Mouse (Mus musculus): ENCODE measurements around the gene Il20rb. TPM values are rescaled to one million over a fixed set of nuclear protein-coding genes. Genes with fewer than 3 reads are reported as not detected.

The Il20rb gene
- polyA plus RNA-seq (2014; fragmentation: Nextera tagmentation; extraction: Ambion mirVana), result 0.77 and 0.94 TPM in 2 replicates

DNA sequence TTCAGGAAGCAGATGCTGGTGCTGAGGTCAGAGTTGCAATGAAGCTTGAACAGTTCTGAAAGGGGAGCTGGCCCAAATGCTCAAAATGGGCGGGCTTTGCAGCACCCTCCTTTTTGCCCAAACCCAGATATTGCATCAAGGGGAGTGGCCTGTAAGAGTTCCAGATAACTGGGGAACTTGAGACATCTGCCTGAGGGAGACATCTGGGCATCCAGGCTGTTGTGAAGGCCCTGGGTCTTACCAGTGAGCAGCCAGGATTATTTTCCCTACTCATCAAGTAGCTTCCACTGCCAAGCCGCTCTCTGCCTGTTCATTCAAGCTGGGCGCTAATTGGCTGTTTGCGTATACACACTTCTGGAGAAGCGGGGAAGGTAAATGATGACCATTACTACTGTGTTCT, at the start of gene Il20rb:
Gene Il20rb, minus strand, starts transcription at position 358 of the 400 bp plus-strand sequence.
- Histone ChIP-seq H3K4me3 (ENCODE audit: low read depth, low read length) (no peak within 1 kb of the TSS), H3K36me3 (ENCODE audit: control insufficient read depth, insufficient read depth, low read length) (no peaks in the 10 kb centered on the region; the same call in 1 of the 2 replicates), H3K4me2 (replicated peaks; ENCODE audit: low read depth, low read length) (no peak within 1 kb of the TSS), H3K9ac (ENCODE audit: low read depth, low read length) (no peak within 1 kb of the TSS), H3K27me3 (ENCODE audit: control insufficient read depth, insufficient read depth, low read length) (no peaks in the 10 kb centered on the region), H3K9me3 (ENCODE audit: control insufficient read depth, low read length) (no peaks in the 10 kb centered on the region), H3K4me1 (replicated peaks; ENCODE audit: control insufficient read depth, insufficient read depth, low read length) (no peaks in the 10 kb centered on the region), H3K27ac (ENCODE audit: low read depth, low read length) (no peak within 1 kb of the TSS)
- DNase-seq (ENCODE audit: low spot score) (no peak), ATAC-seq (ENCODE audit: low FRiP score) (no peak)
- WGBS, result 88% methylated on average over 5 of the region's 5 CpGs

DNA sequence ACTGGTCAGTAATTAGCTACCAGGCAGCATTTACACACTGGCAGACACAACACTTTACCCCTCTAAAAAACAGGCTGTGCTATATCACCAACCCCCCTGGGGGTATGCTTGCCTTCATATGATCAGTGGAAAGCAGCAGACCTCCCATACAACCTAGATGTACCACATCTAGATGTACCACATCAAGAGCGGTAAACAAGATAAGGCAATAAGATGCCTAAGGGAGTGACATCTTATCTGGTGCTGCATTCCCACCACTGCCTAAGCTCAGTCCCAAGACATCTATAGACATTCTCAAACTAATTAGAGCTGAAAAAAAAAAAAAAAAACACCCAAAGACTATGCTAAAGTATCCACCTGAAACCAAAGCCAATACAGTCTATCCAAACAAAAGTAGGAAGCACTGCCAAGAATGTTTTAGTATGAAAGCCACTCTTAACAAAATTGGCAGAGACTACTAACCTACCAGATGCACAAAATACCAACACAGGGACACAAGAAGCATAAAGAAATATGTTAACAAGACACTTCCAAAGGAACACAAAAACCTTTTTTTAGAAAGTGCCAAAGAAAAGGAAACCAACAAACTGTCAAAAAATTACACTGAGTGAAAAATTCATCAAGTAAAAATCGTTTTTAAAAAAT, 49.2 kb upstream of the Il20rb start:
- DNase-seq (ENCODE audit: low spot score) (no peak), ATAC-seq (ENCODE audit: low FRiP score) (no peak)
- Histone ChIP-seq H3K9me3 (ENCODE audit: control insufficient read depth, low read length) (no peaks in the 10 kb centered on the region), H3K4me1 (replicated peaks; ENCODE audit: control insufficient read depth, insufficient read depth, low read length) (no peaks in the 10 kb centered on the region), H3K36me3 (ENCODE audit: control insufficient read depth, insufficient read depth, low read length) (no peaks in the 10 kb centered on the region), H3K9ac (ENCODE audit: low read depth, low read length) (no peak overlapping the region), H3K4me3 (ENCODE audit: low read depth, low read length) (no peak overlapping the region), H3K27ac (ENCODE audit: low read depth, low read length) (no peak overlapping the region), H3K27me3 (ENCODE audit: control insufficient read depth, insufficient read depth, low read length) (no peaks in the 10 kb centered on the region), H3K4me2 (replicated peaks; ENCODE audit: low read depth, low read length) (no peak overlapping the region)
- 93% methylated on average over 2 of the region's 2 CpGs for WGBS

DNA sequence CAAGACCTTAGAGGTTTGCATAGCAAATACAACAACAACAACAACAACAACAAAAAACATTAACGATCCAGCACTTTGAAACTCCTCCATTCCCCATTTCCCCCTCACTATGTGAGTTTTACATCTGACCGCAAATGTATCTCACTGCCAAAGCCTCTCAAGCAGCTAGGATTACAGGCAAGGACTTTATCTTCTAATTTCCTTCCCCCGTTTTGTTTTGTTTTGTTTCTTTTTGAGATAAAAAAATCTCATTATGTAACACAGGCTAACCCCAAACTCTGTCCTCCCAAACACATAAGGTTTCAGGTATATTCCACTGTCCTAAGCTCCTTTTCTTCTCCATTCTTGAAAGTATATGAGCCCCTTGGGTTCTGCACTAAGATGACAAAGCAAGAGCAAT, 48.1 kb upstream of the Il20rb start:
- WGBS, result 94% methylated on average over 3 of the region's 3 CpGs
- no peak overlapping the region for H3K4me3 ChIP-seq (ENCODE audit: low read depth, low read length)
- H3K9me3 ChIP-seq (ENCODE audit: control insufficient read depth, low read length), result no peaks in the 10 kb centered on the region
- H3K27ac ChIP-seq (ENCODE audit: low read depth, low read length), result no peak overlapping the region
- H3K36me3 ChIP-seq (ENCODE audit: control insufficient read depth, insufficient read depth, low read length), result no peaks in the 10 kb centered on the region
- H3K9ac ChIP-seq (ENCODE audit: low read depth, low read length), result no peak overlapping the region
- no peaks in the 10 kb centered on the region for H3K4me1 ChIP-seq (replicated peaks; ENCODE audit: control insufficient read depth, insufficient read depth, low read length)
- no peak for DNase-seq (ENCODE audit: low spot score)
- H3K4me2 ChIP-seq (replicated peaks; ENCODE audit: low read depth, low read length), result no peak overlapping the region
- no peaks in the 10 kb centered on the region for H3K27me3 ChIP-seq (ENCODE audit: control insufficient read depth, insufficient read depth, low read length)
- ATAC-seq (ENCODE audit: low FRiP score), result no peak

- H3K27ac ChIP-seq (ENCODE audit: low read depth, low read length), result no peak overlapping the region
- H3K9ac ChIP-seq (ENCODE audit: low read depth, low read length), result no peak overlapping the region
- ATAC-seq (ENCODE audit: low FRiP score) (no peak), DNase-seq (ENCODE audit: low spot score) (no peak)
- no peaks in the 10 kb centered on the region for H3K36me3 ChIP-seq (ENCODE audit: control insufficient read depth, insufficient read depth, low read length)
- no peaks in the 10 kb centered on the region for H3K27me3 ChIP-seq (ENCODE audit: control insufficient read depth, insufficient read depth, low read length)
- no peaks in the 10 kb centered on the region for H3K4me1 ChIP-seq (replicated peaks; ENCODE audit: control insufficient read depth, insufficient read depth, low read length)
- 88% methylated on average over 3 of the region's 3 CpGs for WGBS
- no peak overlapping the region for H3K4me2 ChIP-seq (replicated peaks; ENCODE audit: low read depth, low read length)
- no peak overlapping the region for H3K4me3 ChIP-seq (ENCODE audit: low read depth, low read length)
- H3K9me3 ChIP-seq (ENCODE audit: control insufficient read depth, low read length), result no peaks in the 10 kb centered on the region
Observed at GRCm38 (mm10) chr9:100532847-100533505, 46.4 kb upstream of the Il20rb start.

DNA sequence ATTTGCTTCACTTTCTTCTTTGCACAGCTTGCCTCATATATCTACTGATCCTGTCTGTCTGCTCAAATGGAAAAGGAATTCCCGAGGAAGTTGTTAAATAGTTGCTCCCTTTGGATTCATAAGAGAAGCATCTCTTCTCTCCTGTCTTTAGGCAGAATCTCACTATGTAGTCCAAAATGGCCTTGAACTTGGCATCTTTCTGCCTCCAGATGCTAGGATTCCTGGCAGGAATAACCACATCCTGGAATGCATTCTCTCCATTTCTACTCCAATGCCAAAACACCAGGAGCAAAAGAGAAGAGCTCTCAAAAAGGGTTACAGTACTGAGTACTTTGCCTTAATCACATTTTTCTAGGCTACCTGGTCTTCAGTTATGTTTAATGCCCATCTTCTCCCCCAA, 44.7 kb upstream of the Il20rb start:
- no peaks in the 10 kb centered on the region for H3K9me3 ChIP-seq (ENCODE audit: control insufficient read depth, low read length)
- H3K27ac ChIP-seq (ENCODE audit: low read depth, low read length), result no peak overlapping the region
- no peaks in the 10 kb centered on the region for H3K27me3 ChIP-seq (ENCODE audit: control insufficient read depth, insufficient read depth, low read length)
- no peak overlapping the region for H3K9ac ChIP-seq (ENCODE audit: low read depth, low read length)
- ATAC-seq (ENCODE audit: low FRiP score) (no peak), DNase-seq (ENCODE audit: low spot score) (no peak)
- WGBS, result 88% methylated on average over 1 of the region's 1 CpGs
- H3K4me1 ChIP-seq (replicated peaks; ENCODE audit: control insufficient read depth, insufficient read depth, low read length), result no peaks in the 10 kb centered on the region
- no peaks in the 10 kb centered on the region for H3K36me3 ChIP-seq (ENCODE audit: control insufficient read depth, insufficient read depth, low read length)
- H3K4me3 ChIP-seq (ENCODE audit: low read depth, low read length), result no peak overlapping the region
- H3K4me2 ChIP-seq (replicated peaks; ENCODE audit: low read depth, low read length), result no peak overlapping the region

- Histone ChIP-seq H3K9me3 (ENCODE audit: control insufficient read depth, low read length) (no peaks in the 10 kb centered on the region), H3K27me3 (ENCODE audit: control insufficient read depth, insufficient read depth, low read length) (no peaks in the 10 kb centered on the region), H3K36me3 (ENCODE audit: control insufficient read depth, insufficient read depth, low read length) (no peaks in the 10 kb centered on the region), H3K4me1 (replicated peaks; ENCODE audit: control insufficient read depth, insufficient read depth, low read length) (no peaks in the 10 kb centered on the region), H3K27ac (ENCODE audit: low read depth, low read length) (no peak overlapping the region), H3K4me3 (ENCODE audit: low read depth, low read length) (no peak overlapping the region), H3K9ac (ENCODE audit: low read depth, low read length) (no peak overlapping the region), H3K4me2 (replicated peaks; ENCODE audit: low read depth, low read length) (no peak overlapping the region)
- WGBS, result 95% methylated on average over 2 of the region's 2 CpGs
- ATAC-seq (ENCODE audit: low FRiP score), result no peak
- no peak for DNase-seq (ENCODE audit: low spot score)
Observed at GRCm38 (mm10) chr9:100525225-100525624, 38.6 kb upstream of the Il20rb start.

- H3K4me1 ChIP-seq (replicated peaks; ENCODE audit: control insufficient read depth, insufficient read depth, low read length), result no peaks in the 10 kb centered on the region
- H3K4me3 ChIP-seq (ENCODE audit: low read depth, low read length), result no peak overlapping the region
- H3K4me2 ChIP-seq (replicated peaks; ENCODE audit: low read depth, low read length), result no peak overlapping the region
- H3K9me3 ChIP-seq (ENCODE audit: control insufficient read depth, low read length), result no peaks in the 10 kb centered on the region
- 70% methylated on average over 2 of the region's 2 CpGs for WGBS
- H3K9ac ChIP-seq (ENCODE audit: low read depth, low read length), result no peak overlapping the region
- DNase-seq (ENCODE audit: low spot score) (no peak), ATAC-seq (ENCODE audit: low FRiP score) (no peak)
- no peaks in the 10 kb centered on the region for H3K36me3 ChIP-seq (ENCODE audit: control insufficient read depth, insufficient read depth, low read length)
- H3K27ac ChIP-seq (ENCODE audit: low read depth, low read length), result no peak overlapping the region
- no peaks in the 10 kb centered on the region for H3K27me3 ChIP-seq (ENCODE audit: control insufficient read depth, insufficient read depth, low read length)
Observed at GRCm38 (mm10) chr9:100522029-100522428, 35.4 kb upstream of the Il20rb start.

DNA sequence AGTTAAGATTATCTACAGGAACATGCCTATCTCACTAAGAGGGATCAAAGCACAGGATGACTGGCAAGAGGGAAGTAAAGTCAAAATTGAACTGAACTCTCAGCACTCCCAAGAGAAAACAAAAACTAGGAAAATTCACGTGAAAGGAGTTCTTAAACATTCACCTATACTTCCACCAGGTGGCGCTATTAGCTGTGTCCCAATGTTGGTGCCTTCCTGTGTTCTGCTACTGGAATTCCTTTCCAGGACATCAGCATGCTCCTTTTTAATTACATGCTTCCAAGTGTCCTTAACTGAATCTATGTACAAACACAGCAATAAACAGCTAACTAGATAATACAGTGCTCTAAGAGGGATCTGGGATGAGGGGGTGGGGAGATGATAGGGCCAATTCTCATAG, 34.0 kb upstream of the Il20rb start:
- ATAC-seq (ENCODE audit: low FRiP score), result no peak
- Histone ChIP-seq H3K4me3 (ENCODE audit: low read depth, low read length) (no peak overlapping the region), H3K9ac (ENCODE audit: low read depth, low read length) (no peak overlapping the region), H3K9me3 (ENCODE audit: control insufficient read depth, low read length) (no peaks in the 10 kb centered on the region), H3K27ac (ENCODE audit: low read depth, low read length) (no peak overlapping the region), H3K4me1 (replicated peaks; ENCODE audit: control insufficient read depth, insufficient read depth, low read length) (no peaks in the 10 kb centered on the region), H3K36me3 (ENCODE audit: control insufficient read depth, insufficient read depth, low read length) (no peaks in the 10 kb centered on the region), H3K4me2 (replicated peaks; ENCODE audit: low read depth, low read length) (no peak overlapping the region), H3K27me3 (ENCODE audit: control insufficient read depth, insufficient read depth, low read length) (no peaks in the 10 kb centered on the region)
- peak; percentile 78 for DNase-seq (ENCODE audit: low spot score)
- 3% methylated on average over 2 of the region's 2 CpGs for WGBS

GRCm38 (mm10) chr9:100520012-100520411, 33.4 kb upstream of the Il20rb start:
- Histone ChIP-seq H3K9ac (ENCODE audit: low read depth, low read length) (no peak overlapping the region), H3K4me2 (replicated peaks; ENCODE audit: low read depth, low read length) (no peak overlapping the region), H3K4me3 (ENCODE audit: low read depth, low read length) (no peak overlapping the region), H3K27ac (ENCODE audit: low read depth, low read length) (no peak overlapping the region), H3K27me3 (ENCODE audit: control insufficient read depth, insufficient read depth, low read length) (no peaks in the 10 kb centered on the region), H3K9me3 (ENCODE audit: control insufficient read depth, low read length) (no peaks in the 10 kb centered on the region), H3K4me1 (replicated peaks; ENCODE audit: control insufficient read depth, insufficient read depth, low read length) (no peaks in the 10 kb centered on the region), H3K36me3 (ENCODE audit: control insufficient read depth, insufficient read depth, low read length) (no peaks in the 10 kb centered on the region)
- DNase-seq (ENCODE audit: low spot score), result no peak
- 100% methylated on average over 3 of the region's 3 CpGs for WGBS
- ATAC-seq (ENCODE audit: low FRiP score), result no peak
